Mouse (Mus musculus) cerebellum, adult 11 months (tissue): Measurements from ENCODE around the gene Col18a1.

Experiments used
- DNase-seq: peaks from one replicate; pipeline ENCODE4 v3.0.0; 2022

Gene Col18a1

GRCm38 (mm10) chr10:77103689-77104088 is 62.7 kb downstream of the Col18a1 start:
- no peak for DNase-seq

DNA sequence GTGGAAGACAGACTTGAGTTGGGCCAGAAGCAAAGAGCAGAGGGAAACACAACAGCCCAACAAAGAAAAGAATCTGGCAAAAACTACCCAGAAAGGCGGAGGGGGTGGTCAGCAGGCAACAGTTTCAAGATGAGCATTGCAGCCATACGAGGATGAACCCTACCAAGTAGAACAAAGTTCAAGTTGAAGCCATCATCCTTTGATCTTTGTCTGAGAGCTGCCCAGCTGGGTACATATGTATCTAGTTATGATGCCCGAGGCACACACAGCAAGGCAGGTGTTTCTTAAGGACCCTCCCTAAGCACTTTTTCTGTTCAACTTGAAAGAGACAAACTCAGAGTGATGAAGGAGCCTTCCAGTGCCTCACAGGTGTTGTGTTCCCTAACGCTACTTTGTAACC is 66.6 kb downstream of the Col18a1 start:
- DNase-seq: no peak

GRCm38 (mm10) chr10:77098619-77099018 is 67.7 kb downstream of the Col18a1 start:
- DNase-seq: no peak

DNA sequence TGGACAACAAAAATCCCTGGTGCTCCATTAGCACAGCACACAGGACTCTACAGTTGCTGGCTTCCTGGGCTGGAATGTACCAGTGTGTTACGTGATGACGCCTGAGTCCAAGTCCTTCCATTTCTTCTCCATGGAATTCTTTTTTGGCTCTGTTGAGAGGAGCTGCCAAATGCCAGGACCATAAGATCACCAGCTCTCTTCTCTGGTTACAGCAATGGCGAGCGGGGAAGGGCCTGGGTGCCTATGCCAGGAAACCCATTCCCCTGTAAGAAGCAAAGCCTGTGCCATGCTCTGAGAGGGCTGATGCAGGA is 68.5 kb downstream of the Col18a1 start:
- DNase-seq: no peak

DNA sequence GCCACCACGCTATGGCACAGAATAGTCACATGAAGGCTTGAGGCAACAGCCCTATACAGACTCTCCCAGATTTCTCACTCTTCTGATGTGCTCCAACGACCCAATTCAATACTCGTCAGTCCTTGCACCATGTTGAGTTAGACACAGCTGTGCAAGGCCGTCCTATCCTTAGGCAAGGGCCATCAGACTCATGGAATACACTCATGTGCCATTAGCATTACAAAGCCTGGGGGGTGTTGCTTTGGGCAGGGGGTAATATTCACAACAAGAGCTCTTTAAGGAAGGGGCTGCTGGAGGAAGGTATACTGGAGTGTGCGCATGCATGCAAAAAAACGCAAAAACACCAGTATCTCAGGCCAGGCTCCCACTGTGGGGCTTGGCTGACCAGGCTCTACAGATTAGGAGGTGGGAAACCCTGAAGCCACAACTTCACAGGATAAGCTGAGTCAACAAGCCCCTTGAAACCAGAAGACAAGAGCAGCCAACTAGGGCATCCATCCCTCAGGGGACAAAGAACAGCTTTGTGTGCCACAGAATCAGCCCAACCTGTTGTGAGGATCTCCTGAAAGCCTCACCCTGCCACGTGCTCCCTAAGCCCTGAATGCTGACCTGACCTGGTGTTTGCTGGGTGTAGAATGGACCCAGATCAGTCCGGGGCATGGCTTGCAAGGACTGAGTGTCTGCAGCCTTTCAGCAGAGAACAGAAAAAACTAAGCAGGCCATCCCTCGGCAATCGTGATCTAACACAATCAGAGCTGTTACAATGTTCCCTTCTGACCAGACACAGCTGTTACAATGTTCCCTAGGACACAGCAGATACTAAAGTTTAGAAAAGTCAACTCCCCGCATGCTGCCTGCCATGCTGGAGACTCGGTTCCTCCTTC is 69.1 kb downstream of the Col18a1 start:
- no peak for DNase-seq

DNA sequence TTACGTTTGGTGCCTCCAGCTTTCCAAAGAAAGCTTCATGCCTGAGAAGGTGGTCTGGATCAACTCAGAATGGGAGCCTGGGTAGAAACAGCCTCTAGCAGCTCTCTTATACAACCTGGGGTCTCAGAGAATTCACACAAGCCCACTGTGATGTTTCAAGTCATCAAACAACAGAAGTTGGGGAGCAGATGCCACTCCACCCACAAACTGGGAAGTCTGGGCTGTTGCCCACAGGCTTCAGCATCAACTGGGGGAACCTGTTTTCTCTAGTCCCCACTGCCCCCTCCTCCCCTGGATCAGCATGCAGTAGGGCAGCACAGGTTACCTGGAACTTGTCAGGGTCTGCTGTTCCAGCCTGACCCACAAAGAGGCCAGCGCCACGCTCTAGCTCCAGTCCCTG is 70.7 kb downstream of the Col18a1 start:
- DNase-seq: no peak

DNA sequence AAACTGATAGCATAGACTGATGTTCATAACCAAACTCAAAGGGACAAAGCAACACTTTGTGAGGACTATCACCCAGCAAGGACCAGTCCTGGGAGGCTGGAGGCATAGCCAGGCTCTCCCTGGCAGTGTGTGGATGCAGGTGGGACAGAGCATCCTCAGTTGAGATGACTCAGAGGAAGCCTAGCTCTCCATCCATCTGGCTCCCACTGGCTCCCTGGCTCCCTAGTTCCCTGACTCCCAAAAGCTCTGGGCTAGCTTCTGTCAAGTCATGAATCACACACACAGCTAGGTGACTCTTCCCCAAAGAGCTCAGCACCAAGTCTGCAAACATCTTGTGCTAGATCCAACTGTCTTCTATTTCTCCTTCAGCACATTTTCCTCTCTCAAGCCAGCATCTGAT is 72.5 kb downstream of the Col18a1 start:
- DNase-seq: no peak

GRCm38 (mm10) chr10:77091538-77092097 is 74.7 kb downstream of the Col18a1 start:
- no peak for DNase-seq

DNA sequence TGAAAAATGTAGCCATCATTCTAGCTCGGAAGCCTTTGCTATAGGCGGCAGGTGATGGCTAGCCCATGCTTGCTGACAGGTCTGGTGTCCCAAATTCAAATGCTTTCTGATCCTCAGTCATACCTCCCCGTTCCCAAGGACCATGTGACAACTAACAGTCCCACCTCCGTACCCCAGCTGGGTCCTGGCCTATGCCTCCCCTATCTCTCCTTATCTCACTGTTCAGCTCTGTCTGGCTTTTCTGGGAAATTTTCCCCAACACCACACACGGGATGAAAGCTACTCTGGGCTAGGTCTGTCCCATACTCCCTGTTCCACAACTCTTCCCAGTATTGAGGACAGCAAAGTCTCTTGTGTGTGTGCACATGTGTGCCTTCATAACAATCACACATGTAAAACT is 76.3 kb downstream of the Col18a1 start:
- DNase-seq: no peak

GRCm38 (mm10) chr10:77089336-77089735 is 77.0 kb downstream of the Col18a1 start:
- DNase-seq: no peak

DNA sequence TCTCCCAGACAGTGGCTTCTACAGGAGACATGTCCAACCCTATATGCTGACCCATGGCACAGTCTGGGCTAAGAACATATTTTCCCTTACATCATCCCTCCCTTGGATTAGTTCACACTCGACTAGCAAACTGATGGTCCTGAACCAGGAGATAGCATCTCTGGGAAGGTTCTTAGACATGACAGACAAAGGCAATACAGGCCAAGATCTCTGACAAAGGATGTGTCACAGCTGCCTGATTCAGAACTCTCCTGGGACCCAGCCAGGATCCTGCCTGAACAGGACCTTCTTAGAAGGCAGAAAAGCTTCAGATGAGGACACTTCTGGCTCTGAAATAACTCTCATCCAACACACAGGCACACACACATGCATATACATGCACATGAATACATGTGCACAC is 81.8 kb downstream of the Col18a1 start:
- no peak for DNase-seq

- DNase-seq: no peak
Measured at GRCm38 (mm10) chr10:77082921-77083320, 83.4 kb downstream of the Col18a1 start.

GRCm38 (mm10) chr10:77082453-77082852 is 83.9 kb downstream of the Col18a1 start:
- DNase-seq: peak; percentile 70

- DNase-seq: no peak
Measured at GRCm38 (mm10) chr10:77078961-77079360, 87.4 kb downstream of the Col18a1 start.

DNA sequence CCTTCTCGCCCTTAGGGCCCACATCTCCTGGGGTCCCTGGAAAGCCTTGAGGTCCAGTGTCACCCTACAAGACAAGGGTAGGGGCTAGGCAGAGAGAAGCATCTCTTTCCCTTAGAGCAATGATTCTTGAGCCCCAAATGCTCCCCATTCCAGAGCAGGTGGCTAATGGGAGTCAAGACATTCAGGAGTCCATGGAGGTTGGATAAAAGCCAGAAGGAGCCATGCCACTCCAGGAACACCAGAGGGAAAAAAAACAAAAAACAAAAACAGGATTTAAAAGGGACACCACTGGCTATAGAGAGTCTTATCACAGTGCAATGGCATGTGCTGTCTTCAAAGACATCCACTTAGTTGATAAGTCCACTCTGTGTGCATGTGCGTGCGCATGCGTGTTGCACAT is 87.9 kb downstream of the Col18a1 start:
- DNase-seq: no peak

DNA sequence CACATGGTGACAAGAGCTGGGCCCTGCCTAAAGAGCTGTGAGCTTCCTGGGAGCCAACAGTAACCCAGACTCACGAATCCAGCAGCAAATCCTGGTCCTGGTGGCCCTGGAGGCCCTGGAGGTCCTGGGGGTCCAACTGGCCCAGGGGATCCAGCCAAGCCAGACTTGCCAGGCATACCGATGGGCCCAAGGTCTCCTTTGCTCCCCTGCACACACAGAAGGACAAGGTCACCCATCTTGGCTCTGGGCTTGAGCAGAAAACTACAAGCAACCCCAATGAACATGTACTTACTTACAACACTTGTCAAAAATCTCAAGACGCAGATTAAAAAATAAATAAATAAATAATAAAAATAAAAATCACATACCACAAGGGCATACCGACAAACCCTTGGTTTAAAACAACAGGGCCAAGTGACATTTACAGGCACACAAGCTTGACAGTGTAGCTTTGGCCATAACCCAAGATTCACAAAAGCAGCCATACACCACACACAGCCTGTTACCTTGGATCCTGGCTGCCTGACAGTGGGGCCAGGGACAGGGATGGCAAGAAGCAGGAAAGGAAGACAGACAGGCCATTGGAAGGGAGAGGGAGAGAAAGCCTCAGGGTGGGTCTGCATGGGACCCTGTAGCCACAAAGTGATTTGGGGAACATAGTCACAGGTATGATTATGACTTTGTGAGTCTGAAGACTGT is 91.9 kb downstream of the Col18a1 start:
- DNase-seq: peak; percentile 43

GRCm38 (mm10) chr10:77070072-77070471 is 96.3 kb downstream of the Col18a1 start:
- peak; percentile 66 for DNase-seq

DNA sequence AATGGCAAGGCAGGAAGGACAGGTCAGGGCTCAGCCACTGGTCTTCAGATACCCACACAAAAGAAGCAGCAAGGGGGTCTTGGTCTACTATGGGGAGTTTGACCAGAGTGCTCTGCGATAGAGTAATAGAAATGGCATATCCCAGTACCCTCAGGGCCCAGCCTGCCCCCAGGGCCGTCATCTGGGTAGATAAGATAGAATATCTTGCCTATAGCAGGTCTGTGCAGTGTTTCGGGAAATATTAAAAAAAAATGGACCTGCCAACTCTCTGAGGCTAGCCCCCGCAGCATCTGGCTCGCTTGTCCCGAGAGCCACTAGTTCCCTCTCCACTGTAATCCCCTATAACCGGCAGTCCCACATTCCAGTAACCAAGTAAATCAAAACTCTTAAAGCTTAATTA is 97.9 kb downstream of the Col18a1 start:
- no peak for DNase-seq

DNA sequence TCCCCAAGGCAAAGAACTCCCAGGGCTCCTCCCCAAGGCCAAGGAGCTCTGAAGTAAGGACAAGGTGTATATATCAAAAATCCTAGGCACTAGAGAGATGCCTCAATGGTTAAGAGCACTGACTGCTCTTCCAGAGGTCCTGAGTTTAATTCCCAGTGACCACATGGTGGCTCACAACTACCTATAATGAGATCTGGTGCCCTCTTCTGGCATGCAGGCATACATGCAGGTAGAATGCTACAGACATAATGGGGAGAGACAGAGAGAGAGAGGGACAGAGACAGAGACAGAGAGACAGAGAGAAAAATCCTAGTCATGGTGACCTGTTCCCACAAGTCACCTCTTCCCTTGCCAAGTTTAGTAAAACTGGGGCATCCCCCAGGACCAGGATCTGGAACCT is 101.7 kb downstream of the Col18a1 start:
- no peak for DNase-seq

- no peak for DNase-seq
Measured at GRCm38 (mm10) chr10:77064239-77064638, 102.1 kb downstream of the Col18a1 start.

DNA sequence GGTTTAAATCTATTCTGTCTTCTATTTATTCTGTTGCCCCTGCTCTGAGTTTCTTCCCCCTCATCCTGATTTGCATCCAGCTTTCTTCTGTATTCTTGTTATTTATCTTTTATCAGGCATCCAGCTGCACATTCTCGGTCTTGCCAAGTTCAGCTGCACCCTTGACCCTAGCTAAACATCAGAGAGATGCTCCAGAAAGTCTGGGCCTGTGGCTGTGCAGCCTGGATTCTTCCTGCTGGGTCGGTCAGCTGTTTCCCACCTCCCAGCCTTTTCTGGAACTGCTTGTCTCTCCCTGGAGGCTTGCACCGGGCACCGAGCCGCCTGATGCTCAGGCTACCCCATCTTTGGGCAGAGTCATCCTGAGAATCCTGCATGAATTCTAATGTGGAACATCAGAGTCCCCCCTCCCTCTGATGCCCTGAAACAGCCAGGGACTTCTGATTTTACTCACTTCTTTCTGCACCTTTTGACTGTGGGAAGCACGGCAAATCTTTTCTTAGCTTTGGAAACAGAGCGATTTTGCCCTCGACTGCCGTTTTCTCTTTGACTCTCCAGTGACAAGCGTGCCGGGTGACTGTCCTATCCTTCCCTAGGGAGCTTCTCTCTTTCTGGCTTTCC is 103.8 kb downstream of the Col18a1 start:
- no peak for DNase-seq

DNA sequence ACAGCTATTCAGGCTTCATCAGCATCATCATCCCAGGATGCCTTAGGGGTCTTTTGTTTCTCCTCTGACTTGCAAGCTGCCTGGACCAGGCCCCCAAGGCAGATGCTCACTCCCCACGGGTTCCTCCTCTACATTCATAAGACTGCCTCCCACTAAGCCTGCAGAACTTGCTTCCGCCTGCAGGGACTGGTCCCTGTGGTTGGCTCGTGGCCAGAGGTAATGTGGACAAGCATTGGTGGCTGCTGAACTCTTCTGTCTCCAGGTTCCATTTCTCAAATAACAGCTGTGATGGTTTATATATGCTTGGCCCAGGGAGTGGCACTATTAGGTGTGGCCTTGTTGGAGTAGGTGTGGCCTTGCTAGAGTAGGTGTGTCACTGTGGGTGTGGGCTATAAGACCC is 104.9 kb downstream of the Col18a1 start:
- DNase-seq: no peak

DNA sequence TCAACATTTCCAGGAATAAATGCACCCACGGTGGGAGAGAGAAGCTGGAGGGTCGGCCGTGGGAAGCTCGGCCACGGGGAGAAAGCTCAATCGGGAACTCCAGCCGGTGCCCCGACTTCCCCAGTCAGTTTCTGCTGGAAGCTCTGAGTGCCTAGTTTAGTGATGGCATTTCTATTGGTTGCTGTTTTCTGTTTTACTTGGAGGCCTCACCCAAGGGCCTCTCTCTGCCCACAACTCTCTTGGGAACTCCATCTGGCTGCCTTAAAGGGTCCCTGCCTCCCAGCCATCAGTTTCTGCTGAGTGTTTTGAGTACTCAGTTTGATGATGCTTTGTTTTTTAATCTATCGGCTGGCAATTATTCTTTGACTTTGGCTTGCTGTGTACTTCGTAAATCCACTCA is 109.6 kb downstream of the Col18a1 start:
- DNase-seq: no peak

DNA sequence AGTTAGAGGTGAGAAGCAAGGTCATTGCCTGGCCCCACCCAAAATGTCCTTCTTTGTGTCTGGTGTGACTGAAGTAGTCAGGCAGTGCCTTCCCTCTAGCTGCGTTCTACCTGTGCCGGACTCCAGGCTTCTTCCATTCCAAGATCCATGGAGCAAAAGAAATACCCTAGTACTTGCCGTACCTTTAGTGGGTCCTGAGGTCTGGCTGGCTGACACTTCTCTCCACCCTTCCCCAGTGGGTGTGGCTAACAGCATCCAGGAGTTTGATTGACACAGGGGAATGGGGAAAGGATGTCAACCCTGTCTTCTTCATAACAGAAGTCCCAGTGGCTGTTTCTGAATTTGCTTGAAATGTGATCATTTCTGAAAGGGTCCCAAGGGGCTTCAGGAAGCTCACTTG is 117.7 kb downstream of the Col18a1 start:
- no peak for DNase-seq
